Mouse (Mus musculus): Measurements from ENCODE around the gene C1qb. TPM values are rescaled to one million over a fixed set of nuclear protein-coding genes. Genes with fewer than 3 reads are reported as not detected.

C1qb gene
- polyA plus RNA-seq, 1 experiment from 2014 or later, result 196 TPM

GRCm38 (mm10) chr4:136919526-136919925, 33.5 kb upstream of the C1qb start:
- Histone ChIP-seq H3K4me3 (ENCODE audit: low read depth, low read length) (no peak overlapping the region), H3K9ac (replicated peaks) (no peak overlapping the region), H3K4me1 (ENCODE audit: insufficient read depth) (no peaks in the 10 kb centered on the region), H3K27me3 (ENCODE audit: insufficient read depth, low read length) (0 out of 2 replicates have a peak, but pooled peaks cover 2% of the 10 kb centered on the region), H3K27ac (ENCODE audit: low read depth) (no peak overlapping the region), H3K9me3 (ENCODE audit: low read length) (no peaks in the 10 kb centered on the region), H3K4me2 (ENCODE audit: low read depth, low read length) (no peak overlapping the region), H3K36me3 (replicated peaks; ENCODE audit: insufficient read depth, low read length) (no peaks in the 10 kb centered on the region)
- TF ChIP-seq CTCF (IDR thresholded peaks at IDR 0.05; ENCODE audit: low read depth), result no peak
- no peak for TF ChIP-seq EP300 (IDR thresholded peaks at IDR 0.05; ENCODE audit: low read depth)
- DNase-seq, result no peak
- 65% methylated on average over 3 of the region's 3 CpGs for WGBS (ENCODE audit: insufficient replicate concordance)
- no peak for ATAC-seq

DNA sequence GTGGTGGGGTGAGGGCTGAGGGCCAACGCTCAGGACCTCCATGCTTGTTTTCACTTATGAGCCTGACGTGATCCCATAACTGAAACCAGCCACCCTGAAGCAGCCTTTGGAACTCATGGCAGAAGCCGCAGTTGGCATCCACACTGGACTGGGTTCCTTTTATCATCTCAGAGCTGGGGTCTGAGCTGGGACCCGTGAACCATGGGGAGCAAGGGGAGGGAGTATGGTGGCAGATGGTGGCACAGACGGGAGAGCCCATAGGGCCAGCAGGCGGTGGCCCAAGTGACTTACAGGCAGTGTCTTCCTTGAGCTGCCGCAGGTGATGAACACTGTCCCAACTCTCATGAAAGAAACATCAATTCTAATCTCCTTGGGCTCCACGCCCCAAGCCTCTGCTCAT, 32.8 kb upstream of the C1qb start:
- no peak overlapping the region for H3K27ac ChIP-seq (ENCODE audit: low read depth)
- WGBS (ENCODE audit: insufficient replicate concordance), result 74% methylated on average over 8 of the region's 8 CpGs
- H3K4me3 ChIP-seq (ENCODE audit: low read depth, low read length), result no peak overlapping the region
- H3K4me2 ChIP-seq (ENCODE audit: low read depth, low read length), result no peak overlapping the region
- no peaks in the 10 kb centered on the region for H3K4me1 ChIP-seq (ENCODE audit: insufficient read depth)
- no peak for TF ChIP-seq EP300 (IDR thresholded peaks at IDR 0.05; ENCODE audit: low read depth)
- no peak for TF ChIP-seq CTCF (IDR thresholded peaks at IDR 0.05; ENCODE audit: low read depth)
- H3K9me3 ChIP-seq (ENCODE audit: low read length), result no peaks in the 10 kb centered on the region
- DNase-seq (no peak), ATAC-seq (no peak)
- H3K36me3 ChIP-seq (replicated peaks; ENCODE audit: insufficient read depth, low read length), result no peaks in the 10 kb centered on the region
- H3K9ac ChIP-seq (replicated peaks), result no peak overlapping the region
- H3K27me3 ChIP-seq (ENCODE audit: insufficient read depth, low read length), result no peaks in the 10 kb centered on the region

DNA sequence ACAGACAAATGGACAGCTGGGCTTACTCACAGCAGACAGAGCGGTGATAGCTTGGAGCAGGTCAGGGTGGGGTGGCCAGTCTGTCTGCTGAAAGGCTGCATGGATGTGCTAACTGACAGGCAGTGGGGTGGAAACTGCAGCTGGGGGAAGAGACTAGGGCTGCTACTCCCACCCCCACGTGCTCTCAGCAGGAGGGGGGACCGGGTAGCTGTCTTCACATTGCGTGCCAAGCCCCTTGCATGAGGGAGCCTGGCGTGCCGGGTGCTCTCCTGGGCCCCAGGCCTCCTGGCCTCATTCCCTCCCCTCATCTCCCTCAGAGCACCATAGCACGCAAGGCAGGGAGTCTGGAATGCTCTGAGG, 31.2 kb upstream of the C1qb start:
- no peak for TF ChIP-seq EP300 (IDR thresholded peaks at IDR 0.05; ENCODE audit: low read depth)
- no peak for TF ChIP-seq CTCF (IDR thresholded peaks at IDR 0.05; ENCODE audit: low read depth)
- WGBS (ENCODE audit: insufficient replicate concordance), result 41% methylated on average over 7 of the region's 7 CpGs
- DNase-seq, result no peak
- H3K36me3 ChIP-seq (replicated peaks; ENCODE audit: insufficient read depth, low read length), result no peaks in the 10 kb centered on the region
- no peak overlapping the region for H3K4me2 ChIP-seq (ENCODE audit: low read depth, low read length)
- no peak for ATAC-seq
- no peak overlapping the region for H3K4me3 ChIP-seq (ENCODE audit: low read depth, low read length)
- H3K9me3 ChIP-seq (ENCODE audit: low read length), result no peaks in the 10 kb centered on the region
- H3K4me1 ChIP-seq (ENCODE audit: insufficient read depth), result no peaks in the 10 kb centered on the region
- no peak overlapping the region for H3K9ac ChIP-seq (replicated peaks)
- H3K27ac ChIP-seq (ENCODE audit: low read depth), result no peak overlapping the region
- H3K27me3 ChIP-seq (ENCODE audit: insufficient read depth, low read length), result peaks cover 5% of the 10 kb centered on the region; the same call in 1 of the 2 replicates

DNA sequence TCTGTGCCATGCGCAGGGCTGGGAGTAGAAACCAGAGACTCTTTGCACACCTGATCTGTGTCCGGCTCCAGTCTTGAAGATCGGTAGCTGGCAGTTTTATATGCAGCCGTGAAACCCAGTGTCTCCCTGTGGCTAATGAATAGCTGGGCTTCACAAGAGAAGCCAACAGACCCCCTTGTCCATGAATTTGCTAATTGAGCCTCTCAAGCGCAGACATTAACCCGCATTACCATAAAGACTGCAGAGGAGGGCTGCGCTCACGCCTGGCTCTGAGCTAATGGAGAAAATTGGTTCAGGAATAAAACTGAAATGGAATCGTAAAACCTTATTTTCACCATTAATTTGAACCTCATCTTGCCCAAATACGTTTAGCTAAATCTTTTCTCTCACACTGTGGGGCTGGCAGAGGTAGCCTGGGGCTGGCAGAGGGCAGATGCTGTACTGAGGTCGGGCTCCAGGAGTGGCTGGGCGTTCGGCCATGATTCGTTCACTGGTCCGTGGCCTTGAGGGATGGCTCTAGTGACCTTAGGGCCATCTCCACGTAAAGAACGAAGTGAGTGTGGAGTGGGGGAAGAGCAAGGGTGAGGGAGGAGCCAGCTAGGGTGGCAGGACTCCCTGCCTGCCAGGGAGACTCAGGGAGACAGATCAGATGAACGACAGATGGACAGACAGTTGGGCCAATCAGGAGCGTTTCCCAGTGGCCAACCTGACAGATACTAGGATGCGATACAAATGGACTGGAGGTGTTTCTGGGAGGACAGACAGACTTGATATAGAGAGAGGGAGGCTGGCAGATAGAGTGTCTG, 30.6 kb upstream of the C1qb start:
- DNase-seq, result no peak
- Histone ChIP-seq H3K36me3 (replicated peaks; ENCODE audit: insufficient read depth, low read length) (no peaks in the 10 kb centered on the region), H3K27ac (ENCODE audit: low read depth) (no peak overlapping the region), H3K9ac (replicated peaks) (no peak overlapping the region), H3K4me1 (ENCODE audit: insufficient read depth) (no peaks in the 10 kb centered on the region), H3K27me3 (ENCODE audit: insufficient read depth, low read length) (peaks cover 5% of the 10 kb centered on the region; the same call in 1 of the 2 replicates), H3K9me3 (ENCODE audit: low read length) (no peaks in the 10 kb centered on the region), H3K4me3 (ENCODE audit: low read depth, low read length) (no peak overlapping the region), H3K4me2 (ENCODE audit: low read depth, low read length) (no peak overlapping the region)
- WGBS (ENCODE audit: insufficient replicate concordance), result 71% methylated on average over 20 of the region's 20 CpGs
- TF ChIP-seq CTCF (IDR thresholded peaks at IDR 0.05; ENCODE audit: low read depth), result no peak
- TF ChIP-seq EP300 (IDR thresholded peaks at IDR 0.05; ENCODE audit: low read depth), result no peak
- ATAC-seq, result no peak

- Histone ChIP-seq H3K4me1 (ENCODE audit: insufficient read depth) (no peaks in the 10 kb centered on the region), H3K9me3 (ENCODE audit: low read length) (no peaks in the 10 kb centered on the region), H3K4me3 (ENCODE audit: low read depth, low read length) (no peak overlapping the region), H3K27me3 (ENCODE audit: insufficient read depth, low read length) (peaks cover 11% of the 10 kb centered on the region), H3K9ac (replicated peaks) (no peak overlapping the region), H3K36me3 (replicated peaks; ENCODE audit: insufficient read depth, low read length) (no peaks in the 10 kb centered on the region), H3K4me2 (ENCODE audit: low read depth, low read length) (no peak overlapping the region), H3K27ac (ENCODE audit: low read depth) (no peak overlapping the region)
- TF ChIP-seq EP300 (IDR thresholded peaks at IDR 0.05; ENCODE audit: low read depth), result no peak
- no peak for TF ChIP-seq CTCF (IDR thresholded peaks at IDR 0.05; ENCODE audit: low read depth)
- DNase-seq, result no peak
- WGBS (ENCODE audit: insufficient replicate concordance), result 16% methylated on average over 9 of the region's 9 CpGs
- ATAC-seq, result no peak
Observed at GRCm38 (mm10) chr4:136912841-136913240, 26.9 kb upstream of the C1qb start.

GRCm38 (mm10) chr4:136911804-136912203, 25.8 kb upstream of the C1qb start:
- WGBS (ENCODE audit: insufficient replicate concordance), result 32% methylated on average over 9 of the region's 9 CpGs
- no peak for ATAC-seq

More at GRCm38 (mm10) chr4:136911804-136912203, 25.8 kb upstream of the C1qb start:
- Histone ChIP-seq H3K9me3 (ENCODE audit: low read length) (no peaks in the 10 kb centered on the region), H3K4me2 (ENCODE audit: low read depth, low read length) (no peak overlapping the region), H3K4me3 (ENCODE audit: low read depth, low read length) (no peak overlapping the region), H3K9ac (replicated peaks) (no peak overlapping the region), H3K36me3 (replicated peaks; ENCODE audit: insufficient read depth, low read length) (no peaks in the 10 kb centered on the region), H3K27ac (ENCODE audit: low read depth) (no peak overlapping the region), H3K27me3 (ENCODE audit: insufficient read depth, low read length) (peaks cover 16% of the 10 kb centered on the region), H3K4me1 (ENCODE audit: insufficient read depth) (0 out of 2 replicates have a peak, but pooled peaks cover under 1% of the 10 kb centered on the region)
- DNase-seq, result no peak
- TF ChIP-seq CTCF (IDR thresholded peaks at IDR 0.05; ENCODE audit: low read depth) (no peak), EP300 (IDR thresholded peaks at IDR 0.05; ENCODE audit: low read depth) (no peak)

Data from liver, postnatal 0 days (tissue).